Mouse (Mus musculus) kidney, adult 18-20 months (tissue): ENCODE results near the gene Zfp597.

Experiments used
- DNase-seq: peaks from one replicate; pipeline ENCODE4 v3.0.0; 2021

Zfp597 gene

DNA sequence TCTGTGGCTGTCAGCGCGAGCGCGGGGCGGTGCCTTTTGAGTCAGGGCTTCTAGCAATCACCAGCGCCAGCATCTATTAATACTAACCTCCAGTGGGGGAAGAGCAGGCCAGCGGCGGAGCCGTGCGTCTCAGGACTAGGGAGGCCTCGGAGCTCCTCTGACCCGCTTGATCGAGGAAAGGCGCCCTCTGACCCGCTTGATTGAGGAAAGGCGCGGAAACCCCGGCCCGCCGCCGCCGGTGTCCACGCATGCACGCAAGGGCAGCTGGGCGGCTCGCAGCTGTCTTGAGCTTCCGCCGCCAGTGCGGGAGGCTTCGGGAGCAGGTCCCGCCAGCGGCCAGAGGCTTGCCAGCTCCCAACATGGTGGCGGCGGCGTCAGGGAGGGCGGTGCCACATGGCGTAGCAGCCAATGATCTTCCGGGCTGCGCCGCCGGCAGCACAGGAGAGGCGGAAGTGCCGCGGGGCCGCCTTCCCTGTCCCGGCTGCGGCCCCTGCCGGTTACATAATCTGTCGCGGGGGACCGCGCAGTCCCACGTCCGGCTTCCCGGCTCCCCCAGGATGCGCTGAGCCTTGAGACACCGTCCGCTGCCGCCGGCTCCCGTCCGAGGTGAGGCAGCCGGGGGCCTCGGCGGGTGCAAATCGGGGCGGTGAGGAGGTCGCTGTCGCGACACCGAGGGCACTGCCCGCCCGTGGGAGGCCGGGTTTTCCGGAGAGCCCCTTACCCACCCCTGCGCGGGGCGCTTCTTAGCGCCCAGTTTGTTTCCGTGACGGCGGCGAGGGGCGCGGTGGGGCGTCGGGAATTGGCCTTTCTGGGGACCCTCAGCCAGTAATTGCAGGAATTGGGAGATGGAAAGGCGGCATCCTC, at the start of gene Zfp597, which contains the start of gene Gm20695:
Gene Zfp597 (minus strand): TSS at position 361 of the 864 bp plus-strand sequence.
Gene Gm20695 (plus strand): TSS at position 448 of the 864 bp plus-strand sequence.
- DNase-seq, result peak; percentile 95

DNA sequence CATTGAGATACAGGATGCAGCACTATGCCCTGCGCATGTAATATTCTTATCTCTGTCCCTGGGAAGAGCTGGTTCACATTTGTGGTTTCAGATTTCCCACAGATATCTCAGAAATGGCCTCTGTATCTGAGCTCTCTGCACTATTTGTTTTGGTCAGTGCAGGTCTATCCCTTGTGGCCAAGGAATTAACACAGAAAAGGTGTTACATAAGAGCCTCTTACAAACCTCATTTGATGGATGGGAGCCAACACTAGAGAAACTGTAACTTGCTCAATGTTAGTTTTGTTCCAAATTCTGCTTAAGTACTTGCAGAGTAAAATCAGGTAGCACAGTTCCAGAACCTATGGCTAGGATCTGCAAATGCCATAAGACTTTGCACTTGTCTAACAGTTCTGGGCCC, 49.7 kb upstream of the Zfp597 start:
- DNase-seq, result peak; percentile 27

DNA sequence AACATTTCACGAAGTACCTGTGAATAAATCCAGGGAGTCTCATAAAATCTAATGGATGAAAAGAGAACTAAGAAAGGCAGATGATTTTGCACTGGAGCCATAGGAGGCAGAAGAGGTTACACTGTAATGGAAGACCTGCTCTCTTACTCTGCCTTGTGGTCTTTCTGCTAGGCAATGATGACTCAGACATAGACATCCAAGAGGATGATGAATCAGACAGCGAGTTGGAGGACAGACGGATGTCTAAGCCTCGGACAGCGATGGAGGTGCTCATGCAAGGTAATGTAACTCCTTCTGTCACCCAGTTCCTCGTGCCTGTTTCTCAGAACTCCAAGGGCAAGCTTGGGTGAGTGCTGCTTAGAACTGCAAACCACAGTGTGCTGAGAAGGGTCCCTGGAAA, 49.2 kb upstream of the Zfp597 start:
- no peak for DNase-seq

DNA sequence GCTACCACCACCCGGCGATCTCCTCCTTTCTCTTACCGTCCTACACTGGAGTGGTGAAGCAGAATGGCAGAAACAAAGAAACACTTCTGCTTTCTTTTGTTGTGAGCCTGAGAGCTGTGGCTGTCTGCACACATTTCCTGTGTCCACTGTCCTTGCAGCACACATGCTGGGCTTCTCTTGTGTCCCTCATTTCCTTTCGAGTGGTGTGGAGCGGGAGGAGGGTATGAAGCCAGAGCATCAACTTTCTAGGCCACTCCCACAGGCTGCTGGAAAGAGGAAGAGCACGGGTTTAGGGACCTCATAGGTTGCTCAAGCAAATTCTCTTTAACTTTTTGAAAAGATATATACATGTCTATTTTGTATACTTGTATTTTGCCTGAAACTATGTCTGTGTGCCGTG, 44.8 kb upstream of the Zfp597 start:
- DNase-seq, result no peak

DNA sequence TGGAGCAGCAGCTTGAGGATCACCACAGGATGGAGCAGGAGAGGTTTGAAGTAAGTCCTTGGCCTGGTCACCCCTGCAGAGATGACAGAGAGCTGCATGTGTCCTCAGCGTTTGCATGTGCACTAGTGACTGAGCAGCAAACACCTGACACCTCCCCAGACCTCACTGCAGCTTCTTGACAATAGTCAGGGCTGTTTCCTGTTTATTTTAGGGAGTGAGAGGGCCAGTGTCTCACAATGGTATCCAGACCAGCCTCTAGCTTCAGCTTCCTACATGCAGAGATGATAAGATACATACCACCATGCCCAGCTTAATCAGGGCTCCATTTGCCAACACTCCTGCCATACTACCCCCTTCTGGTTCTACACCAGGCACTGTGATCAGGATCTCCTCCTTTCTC, 44.2 kb upstream of the Zfp597 start:
- DNase-seq, result no peak

DNA sequence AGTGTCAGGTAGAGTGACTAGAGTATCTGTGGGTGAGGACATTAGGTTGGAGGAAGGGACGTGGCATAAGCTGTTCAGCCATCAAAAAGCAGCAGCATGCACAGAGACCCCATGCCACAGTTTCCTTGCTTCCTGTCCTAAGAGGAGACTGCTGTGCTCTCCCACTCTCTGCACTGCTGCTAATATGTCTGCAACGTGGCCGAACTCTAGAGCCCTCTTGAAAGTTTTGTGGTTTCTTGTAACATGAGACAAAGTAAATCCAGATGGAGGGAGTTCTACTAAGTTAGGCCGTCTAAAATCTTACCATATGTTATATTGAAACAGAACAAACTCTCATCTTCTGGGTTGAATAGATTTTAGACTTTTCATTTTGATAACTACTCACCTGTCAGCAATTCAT, 39.6 kb upstream of the Zfp597 start:
- DNase-seq, result no peak

DNA sequence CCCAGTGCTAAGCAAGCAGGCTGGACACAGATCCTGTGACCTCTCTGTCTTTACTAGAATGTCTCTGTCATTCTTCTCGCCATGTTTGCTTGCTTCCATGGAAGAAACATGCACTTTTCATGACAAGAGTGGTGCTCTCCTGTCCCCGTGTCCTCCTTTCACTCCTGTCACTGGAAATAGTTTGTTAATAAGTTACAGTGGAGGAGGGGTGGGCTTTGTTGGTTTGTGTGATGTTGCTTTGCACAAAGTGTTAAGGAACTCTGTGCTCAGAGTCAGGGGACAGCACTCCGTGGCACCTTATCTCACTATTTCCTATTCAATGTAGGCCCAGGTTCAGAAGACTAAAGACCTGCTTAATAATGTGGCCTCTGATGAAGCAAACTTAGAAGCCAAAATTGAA, 39.2 kb upstream of the Zfp597 start:
- no peak for DNase-seq

DNA sequence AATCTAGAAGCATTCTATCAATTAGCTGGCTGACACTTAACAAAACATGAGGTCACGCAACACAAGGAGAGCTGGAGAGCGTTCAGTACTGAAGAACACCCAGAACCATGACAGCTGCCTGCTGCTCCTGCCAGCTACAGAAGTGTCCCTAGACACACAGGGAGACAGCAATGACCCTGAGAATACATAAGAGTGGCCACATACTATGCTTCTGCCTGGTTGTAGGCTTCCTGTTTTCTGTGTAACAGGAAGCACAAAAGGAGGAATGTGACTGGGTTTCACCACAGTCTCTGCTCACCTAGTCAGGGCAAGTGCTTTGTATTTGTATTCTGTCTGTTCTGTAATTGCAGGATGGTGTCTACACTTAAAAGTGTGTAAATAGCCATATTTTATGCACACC, 36.4 kb upstream of the Zfp597 start:
- no peak for DNase-seq

DNA sequence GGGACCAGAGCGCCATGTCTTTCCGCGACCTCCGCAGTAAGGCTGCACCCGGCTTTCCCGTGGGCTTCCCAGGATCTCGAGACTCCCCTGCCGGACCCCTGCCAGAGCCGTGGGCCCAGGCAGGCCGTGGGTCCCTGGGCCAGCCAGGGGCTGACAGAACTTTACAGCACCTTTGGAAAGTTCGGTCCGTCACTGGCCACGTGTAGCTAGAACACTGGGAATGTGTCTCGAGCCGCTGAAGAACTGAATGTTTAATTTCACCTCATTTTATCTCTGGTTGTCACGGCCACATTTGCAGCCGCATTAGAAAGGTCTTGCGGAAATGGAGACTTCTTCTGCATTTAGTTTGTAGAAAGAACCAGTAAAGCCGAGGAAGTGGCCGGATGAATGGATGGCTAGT, 24.8 kb upstream of the Zfp597 start:
- DNase-seq, result no peak

DNA sequence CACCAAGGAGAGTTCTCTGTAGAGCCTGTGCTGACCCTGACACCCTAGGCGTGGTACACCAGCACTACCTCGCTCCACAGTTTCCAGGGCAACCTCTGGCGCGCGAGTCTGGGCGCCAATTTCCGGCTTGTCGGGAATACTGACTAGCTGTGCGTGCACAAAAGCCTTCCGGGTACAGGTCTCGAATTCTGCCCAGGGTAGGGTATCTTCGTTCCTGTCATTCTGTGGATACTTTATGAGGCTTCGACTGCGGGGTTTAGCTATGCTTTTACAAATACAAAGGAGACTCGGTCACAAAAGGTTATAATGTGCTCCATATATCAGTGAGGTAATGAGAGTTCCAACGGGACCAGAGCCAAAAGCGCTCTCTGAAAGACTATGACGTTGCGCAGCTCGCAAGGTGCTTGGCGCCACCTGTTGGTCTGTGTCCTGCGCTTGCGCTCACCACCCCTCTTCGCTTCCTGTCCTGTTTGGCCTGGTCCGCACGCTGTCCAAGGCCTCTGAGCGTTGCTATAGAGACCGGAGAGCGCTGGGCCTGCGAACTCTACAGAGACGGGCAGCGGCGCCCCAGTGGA, 24.3 kb upstream of the Zfp597 start, which contains the start of the genes 1700037C18Rik and Cluap1:
Gene 1700037C18Rik (minus strand): TSS at position 153 of the 575 bp plus-strand sequence.
Gene Cluap1 (plus strand): TSS at position 265 of the 575 bp plus-strand sequence.
- peak; percentile 95 for DNase-seq

DNA sequence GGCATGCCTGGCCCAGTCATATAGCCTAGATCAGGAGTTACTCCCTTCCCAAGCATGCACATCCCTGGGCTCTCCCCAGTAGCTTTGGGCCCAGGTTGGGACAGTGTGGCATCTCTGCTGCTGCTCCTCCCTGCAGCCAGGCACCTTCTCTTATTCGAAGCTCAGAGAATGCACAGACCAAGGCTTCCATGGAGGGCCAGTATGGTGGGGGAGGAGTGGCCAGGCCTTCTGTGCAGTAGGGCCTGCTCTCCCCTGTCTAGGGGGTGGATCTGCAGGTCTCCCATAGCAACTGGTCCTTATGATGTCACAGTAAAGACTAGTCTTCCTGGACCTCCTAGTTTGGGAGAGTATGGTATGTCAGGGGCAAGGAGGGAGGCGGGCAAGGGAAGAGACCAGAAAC, 23.1 kb upstream of the Zfp597 start:
- DNase-seq, result no peak

DNA sequence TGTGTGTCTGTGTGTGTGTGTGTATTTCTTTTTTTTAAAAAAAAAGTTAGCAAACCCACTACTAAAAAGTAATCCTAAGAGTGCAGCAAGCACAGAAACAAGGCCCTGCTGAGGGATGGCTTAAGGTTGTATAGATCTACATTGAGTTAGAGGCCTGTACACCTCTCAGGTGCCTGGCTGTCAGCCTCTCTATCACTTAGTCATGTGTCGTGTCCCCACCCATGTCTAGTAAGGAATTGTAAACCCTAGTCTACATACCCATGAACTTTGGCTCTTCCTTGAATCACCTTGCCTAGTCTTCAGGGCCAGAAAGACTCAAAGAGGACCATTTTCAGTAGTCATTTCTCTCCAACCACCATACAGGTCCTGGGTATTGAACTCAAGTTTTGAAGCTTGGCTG, 12.2 kb upstream of the Zfp597 start:
- DNase-seq, result no peak

DNA sequence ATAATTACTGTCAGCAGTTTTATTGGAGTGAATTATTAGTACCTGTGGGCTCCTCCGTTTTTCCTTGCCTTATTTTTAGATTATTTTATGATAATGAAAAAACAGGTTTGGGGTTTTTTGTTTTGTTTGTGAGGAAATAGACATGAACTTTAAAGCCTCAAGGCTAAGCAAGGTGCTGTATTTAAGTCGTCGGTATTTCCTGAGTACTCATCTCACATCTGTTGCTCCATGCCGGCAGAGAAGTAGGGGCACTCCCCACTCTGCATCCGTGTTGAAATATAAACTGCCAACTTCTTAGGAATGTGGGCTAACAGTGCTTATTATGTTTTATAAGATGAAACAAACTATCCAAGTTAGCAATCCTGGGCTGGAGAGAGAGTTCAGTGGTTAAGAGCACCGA, 11.7 kb upstream of the Zfp597 start:
- no peak for DNase-seq

DNA sequence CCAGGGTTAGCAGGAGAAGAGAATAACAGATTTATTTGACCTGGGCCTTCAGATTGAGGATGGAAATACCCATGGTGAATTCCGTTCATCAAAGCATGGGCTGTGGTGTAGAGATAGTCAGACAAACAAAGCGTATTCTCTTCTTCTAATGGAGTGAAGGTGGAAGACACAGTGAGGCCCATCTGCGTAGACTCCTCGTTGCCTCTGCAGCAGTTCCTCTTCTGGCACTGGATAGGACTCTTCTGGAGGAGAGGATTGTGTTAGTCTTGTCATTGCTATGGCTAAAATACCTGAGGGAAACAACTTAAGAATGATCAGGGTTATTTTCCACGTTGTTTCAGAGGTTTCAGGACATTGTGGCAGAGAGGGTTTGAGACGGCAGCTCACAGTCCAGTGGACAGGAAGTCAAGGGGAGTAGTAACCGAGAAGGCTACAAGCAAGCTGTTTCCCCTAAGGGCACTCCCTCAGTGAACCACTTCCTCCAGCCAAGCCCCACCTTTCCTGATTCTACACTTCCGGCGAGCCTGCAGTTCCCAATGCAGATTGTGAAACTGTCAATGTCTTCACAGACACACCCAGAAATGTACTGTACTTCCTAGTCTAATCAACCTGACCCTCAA, 10.9 kb upstream of the Zfp597 start:
- peak; percentile 20 for DNase-seq

DNA sequence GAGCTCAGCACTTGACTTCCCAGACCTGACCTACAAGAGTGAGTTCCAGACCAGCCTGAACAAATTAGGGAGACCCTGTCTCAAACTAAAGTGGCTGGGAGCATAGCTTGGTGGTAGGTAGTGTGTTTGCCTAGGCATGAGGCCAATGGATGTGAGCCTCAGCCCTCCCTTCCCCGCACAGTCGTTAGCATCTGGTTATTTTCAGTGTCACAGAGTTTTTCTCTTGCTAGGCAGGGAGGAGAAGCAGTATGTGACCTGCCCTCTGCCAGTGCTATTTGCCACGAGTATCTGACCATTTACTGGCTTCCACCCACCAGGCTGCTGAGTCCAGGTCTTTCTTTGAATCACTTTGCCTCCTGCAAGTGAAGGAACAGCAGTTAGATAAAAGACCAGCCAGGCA, 9.4 kb upstream of the Zfp597 start:
- DNase-seq, result no peak

DNA sequence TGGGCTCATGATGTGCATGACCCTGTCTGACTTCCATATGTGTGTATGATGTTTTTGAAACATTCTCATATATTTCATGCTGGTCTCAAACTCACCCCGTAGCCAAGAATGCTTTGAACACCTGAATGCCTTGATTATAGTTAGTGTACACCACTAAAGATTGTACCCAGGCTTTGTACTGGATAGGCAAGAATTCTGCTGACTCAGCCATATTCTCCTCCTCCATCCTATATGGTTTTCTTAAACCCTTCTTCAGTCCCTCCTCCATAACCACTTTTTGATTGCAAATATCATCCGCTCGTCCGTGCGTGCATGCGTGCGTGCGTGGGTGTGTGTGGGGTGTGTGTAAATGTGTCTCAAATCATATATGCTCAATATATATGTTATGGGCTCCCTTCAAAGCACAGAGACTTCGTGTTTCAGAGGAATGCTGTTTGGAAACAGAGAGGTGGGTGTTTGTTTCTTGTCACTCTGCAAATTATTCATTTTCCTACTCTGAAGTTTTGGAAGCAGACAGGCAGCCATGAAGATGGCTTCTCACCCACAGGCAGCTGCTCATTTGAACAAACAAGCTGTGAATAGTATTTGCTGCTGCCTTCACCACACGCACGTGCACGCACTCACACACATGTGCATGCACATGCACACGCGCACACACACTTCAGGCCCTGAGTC, 7.4 kb upstream of the Zfp597 start:
- no peak for DNase-seq

DNA sequence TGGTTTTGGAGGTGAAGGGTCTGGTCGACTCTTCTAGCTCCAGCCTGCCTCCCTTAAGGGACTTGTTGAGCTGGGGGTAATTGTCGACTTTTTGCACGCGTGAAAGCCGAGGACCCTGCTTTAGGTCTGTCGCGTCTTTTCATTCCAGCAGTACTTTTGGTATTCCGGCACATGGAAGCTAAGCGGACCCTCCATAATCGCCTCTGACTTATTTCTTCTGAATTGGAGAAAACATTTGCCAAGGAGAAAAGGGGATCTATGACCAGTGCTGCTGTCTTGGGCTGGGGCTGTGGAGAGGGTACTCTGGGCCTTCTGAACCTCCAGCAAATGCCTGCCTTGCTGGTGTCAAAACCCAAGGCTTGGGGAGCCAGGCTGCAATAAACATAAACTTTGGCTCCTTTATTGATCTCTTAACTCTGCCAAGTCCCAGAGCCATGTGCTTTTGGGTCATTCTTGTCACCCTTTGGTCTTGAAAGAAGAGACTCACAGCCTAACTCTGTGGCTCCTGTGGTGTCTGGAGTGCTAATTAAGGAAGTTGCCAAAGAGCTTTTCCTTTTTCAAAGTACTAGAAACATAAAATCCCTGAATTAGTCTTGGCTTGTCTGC, 807 bp upstream of the Zfp597 start:
- peak; percentile 18 for DNase-seq

DNA sequence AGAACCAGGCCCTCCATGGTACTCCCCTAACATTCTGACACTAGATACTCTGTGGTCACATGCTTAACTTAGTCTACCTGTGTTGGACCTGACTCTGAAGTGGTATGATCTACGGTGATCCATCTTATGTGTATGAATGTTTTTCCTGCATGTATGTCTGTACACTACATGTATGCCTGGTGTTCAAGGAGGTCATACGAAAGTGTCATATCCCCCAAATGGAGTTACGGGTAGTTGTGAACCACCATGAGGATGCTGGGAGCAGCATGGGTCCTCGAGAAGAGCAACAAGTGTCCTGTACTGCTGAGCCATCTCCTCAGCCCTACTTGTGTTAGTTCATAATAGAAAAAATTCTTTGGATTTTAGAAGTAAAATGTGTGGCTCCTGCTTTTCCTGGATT, 8.0 kb downstream of the Zfp597 start:
- DNase-seq, result no peak

DNA sequence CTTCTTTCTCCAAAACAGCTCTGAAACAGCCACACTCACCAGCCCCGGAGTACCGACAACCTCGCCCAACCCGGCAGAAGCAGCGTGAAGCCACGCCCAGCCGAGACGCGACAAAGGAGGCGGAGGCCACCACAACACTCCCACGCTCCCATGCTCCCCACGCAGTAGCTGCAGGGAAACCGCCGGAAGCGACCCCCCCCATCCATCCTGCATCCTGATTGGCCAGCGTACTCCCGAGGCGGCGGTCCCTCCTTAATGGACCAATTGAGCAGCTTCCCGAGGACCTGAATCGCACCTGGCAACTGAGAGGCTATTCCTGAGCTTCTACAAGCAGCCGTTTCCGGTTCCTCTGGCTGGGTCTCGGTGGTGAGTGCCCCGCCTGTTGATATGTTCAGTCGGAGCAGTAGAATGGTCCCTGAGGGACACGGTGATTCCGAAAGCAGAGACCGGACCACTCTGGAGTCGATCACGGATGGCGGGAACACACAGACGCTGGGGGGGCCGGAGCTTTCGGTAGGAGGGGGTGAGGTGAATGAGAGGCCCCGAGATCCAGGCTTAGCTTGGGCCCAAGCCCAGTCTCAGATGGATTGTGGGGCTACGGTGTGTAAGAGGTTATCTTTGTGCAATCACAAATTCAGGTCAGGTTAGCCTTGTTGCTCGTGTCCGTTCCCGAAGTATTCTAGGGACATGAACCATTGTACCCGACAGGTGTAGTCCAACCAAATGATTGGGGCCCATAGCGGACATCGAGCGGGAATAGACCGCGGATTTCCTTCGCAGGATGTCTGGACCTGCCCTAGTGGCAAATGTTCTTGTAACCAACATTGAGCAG, 11.9 kb downstream of the Zfp597 start, which contains the start of gene Naa60:
Gene Naa60 (plus strand): TSS at position 160 of the 832 bp plus-strand sequence.
- DNase-seq, result peak; percentile 91

DNA sequence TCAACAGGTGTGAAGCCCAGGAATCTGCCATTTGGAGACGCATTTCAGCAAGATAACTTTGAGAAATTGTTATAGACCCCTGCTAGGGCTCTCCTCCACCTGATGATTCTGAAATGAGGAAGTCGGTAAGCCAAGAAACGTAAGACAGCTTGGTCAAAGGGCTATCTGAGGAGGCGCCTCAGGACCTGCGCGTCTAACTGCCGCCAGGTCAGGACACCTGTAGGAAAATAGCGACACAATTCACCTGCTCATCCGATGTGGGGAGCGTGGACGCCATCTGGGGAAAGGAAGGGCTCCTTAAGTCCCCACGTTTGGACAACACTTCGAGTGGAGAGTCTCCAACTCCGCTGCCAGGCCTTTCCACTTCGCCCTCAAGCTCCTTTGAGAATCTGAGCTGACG, 12.5 kb downstream of the Zfp597 start:
- DNase-seq, result no peak

DNA sequence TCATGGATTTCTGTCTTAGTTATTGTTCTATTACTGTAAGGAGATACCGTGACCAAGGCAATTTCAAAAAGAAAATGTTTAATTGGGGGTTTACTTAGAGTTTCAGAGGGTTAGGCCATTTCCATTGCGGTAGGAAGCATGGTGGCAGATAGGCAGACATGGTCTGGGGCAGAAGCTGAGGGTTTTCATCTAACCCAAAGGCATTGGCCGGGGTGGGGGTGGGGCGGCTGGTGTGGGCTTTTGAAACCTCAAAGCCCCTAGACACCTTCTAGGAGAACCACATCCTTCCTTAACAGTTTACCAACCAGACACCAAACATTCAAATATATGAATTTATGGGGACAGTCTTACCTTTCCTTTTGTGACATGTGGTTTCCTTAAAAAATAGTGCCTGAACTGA, 25.1 kb downstream of the Zfp597 start:
- DNase-seq, result no peak

DNA sequence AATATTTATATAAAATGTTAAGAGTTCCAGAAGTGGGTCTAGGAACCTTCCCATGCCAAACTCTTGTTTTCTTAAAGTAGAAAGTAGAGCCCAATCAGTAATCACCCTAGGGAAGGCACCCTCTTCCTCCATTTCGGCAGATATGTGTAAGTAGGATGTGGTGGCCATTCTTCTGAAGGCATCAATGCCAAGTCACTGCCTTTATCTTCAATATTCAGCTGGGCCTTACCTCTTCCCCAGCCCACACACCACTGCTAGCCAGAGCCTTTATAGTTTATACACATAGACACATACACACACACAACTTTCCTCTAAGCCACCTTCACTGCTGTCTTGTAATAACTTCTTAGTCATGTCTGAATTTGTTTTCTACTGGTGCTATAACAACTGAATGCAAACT, 28.6 kb downstream of the Zfp597 start:
- no peak for DNase-seq
